Mouse (Mus musculus): ENCODE results near the gene Frs2.
"Not testable (repeated sequence)": the region's sequence is repeated elsewhere in the genome, so short reads cannot be mapped to it uniquely, and the experiment has no call there.

Gene Frs2

DNA sequence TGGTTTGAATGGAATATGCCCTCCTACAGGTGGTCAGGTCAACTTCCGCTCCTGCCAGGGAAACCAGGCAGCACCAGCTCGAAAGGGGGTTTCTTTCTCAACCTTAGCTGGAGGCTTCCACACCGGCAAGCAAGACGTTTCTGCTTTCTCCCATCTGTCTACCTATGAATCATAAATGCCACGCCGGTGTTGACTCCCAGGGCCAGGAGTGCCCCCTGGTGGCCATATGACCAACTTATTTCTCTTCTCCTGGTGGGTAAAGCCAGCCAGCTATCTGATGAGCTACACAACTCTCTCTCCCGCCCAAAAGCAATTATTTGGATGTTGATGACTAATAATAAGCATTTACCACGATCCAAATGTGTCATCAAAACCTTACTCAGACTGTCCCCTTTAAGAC lies 114.5 kb downstream of the Frs2 start:
- DNase-seq, result peak; percentile 82

DNA sequence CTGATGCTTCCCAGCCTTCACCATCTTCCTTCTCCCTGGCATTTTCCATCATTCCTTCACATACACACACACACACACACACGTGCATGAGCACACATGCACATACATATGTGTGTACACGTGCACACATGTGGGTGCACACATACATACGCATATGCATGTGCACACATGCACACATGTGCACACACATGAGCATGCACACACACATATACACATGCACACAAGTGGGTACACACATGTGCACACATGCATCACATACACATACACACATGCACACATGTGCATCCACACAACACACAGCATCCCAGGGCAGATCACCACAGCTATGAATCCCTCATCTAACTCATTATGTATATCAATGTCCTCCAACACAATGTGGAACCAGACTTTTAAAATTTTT lies 117.2 kb downstream of the Frs2 start:
- no peak for DNase-seq

DNA sequence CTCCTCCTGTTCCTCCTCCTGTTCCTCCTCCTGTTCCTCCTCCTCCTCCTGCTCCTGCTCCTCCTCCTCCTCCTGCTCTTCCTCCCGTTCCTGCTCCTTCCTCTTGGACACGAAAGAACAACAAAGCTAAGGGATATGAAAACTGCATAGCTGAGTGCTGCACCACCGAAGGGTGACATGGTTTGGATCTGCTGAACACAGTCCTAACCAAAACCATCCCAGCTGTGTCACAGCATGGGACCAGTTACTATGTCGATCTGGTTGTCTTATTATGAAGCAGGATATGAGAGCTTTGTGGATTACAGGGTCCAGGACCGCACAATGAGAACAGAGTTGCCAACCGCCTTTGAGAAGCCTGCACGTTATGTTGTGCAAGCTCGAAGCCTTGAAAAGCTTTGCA lies 122.2 kb downstream of the Frs2 start:
- DNase-seq, result no peak

DNA sequence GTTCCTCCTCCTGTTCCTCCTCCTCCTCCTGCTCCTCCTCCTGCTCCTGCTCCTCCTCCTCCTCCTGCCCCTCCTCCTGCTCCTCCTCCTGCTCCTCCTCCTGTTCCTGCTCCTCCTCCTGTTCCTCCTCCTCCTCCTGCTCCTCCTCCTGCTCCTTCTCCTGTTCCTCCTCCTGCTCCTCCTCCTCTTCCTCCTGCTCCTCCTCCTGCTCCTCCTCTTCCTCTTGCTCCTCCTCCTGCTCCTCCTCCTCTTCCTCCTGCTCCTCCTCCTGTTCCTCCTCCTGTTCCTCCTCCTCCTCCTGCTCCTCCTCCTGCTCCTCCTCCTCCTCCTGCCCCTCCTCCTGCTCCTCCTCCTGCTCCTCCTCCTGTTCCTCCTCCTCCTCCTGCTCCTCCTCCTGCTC lies 122.6 kb downstream of the Frs2 start:
- not testable (repeated sequence) for DNase-seq

DNA sequence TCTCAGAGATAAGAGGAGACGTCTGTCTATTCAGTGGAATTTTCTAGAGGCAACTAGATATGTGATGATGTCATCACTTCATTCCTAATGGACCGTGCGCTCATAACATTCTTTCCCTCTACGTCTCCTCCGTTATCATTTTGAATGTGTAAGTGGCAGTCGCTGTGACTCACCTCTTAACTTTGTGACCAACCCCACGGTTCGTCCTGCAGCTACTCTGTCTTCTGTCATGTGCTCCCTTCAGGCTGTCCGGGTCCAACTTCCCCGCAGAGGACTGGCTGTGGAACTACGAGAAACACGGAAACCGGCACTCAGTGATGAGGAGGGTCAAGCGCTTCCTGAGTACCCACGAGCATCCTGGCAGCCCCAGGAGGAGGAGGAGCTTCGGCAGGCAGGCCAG lies 124.6 kb downstream of the Frs2 start:
- no peak for DNase-seq

DNA sequence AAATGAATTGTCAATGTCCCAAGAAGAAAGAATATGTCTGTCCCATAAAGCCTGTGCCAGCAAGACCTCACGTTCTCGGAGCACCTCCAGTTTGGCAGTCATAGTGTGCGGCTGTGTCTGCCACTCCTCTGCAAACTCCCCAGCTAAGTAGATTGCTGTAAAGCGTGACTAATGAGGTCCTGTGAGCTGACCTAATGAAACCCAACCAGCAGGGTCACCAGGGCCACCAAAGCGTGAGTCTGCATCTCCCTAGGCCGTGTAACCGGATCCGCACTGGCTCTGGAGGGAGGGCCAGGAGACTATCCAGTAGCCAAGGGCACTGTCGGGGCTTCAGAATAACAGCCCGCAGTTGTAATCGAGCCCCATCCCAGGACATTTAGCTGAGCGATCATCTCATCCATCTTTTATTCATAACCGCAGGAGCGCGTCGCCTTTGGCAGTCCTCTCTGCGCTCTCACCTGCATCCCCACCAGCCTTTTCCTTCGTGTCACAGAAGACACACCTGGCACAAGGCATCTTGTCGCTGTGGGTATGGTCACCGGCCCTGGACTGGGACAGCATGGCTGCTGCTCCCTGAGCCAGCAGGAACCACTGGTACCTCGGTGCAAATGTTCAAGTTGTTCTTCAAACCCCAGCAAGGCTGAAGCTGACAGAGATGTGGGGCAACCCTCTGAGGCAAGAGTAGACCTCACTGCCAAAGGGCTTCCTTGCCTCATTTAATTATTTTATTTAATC lies 127.1 kb downstream of the Frs2 start:
- DNase-seq, result no peak

All from thymus, postnatal 14 days (tissue).